14 mouse cellular contexts compared by ENCODE assay signal in the genomic region with DNA sequence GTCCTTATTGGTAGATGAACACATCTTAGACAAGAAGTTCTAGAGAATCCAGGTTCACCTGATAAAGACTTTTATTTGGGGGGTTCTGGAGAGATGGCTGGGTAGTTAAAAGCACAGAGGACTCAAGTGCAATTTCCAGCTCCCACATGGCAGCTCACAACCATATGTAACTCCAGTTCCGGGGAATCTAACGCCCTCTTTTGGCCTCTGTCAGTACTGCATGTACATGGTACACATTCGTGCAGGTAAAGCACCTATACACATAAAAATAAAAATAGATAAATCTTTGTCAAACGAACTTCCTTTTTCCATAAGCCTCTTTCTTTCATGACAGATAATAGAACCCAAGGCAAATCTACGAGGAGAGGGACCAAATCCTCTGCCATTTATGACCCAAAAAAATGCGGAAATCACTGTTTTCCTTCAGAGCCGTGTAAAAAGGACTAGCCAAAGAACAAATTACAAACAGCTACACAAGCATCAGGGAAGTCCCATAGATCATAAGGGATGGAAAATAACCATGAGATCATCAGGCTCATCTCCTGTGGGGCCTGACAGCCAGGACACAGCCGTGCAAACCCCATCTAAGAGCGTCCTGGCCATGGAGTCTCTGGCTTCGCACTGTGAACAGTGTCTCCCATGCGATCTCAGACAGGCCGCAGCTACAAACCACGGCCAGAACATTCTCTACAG.
DNase-seq lines count a peak whose midpoint lies in the region; ATAC-seq and TF ChIP-seq lines count a peak whose summit lies in the region.
"Had no signal": no experiment of that assay in that cellular context is flagged by ENCODE, and none has a peak within 500 bp of the region (broad histone marks: within the 10 kb centered on the region; RNA-seq: fewer than 3 reads in every experiment).

No protein-coding gene starts in this region.

- H3K9ac ChIP-seq in lung, postnatal 0 days (replicated peaks; ENCODE audit: low read depth), result no peak overlapping the region
- no peak overlapping the region for H3K9ac ChIP-seq in heart, embryonic 14.5 days (ENCODE audit: low read length)

- H3K27ac ChIP-seq in lung, postnatal 0 days (ENCODE audit: low read length), result no peak overlapping the region
- H3K27ac ChIP-seq in heart, embryonic 14.5 days (replicated peaks in 1 of 2; ENCODE audit: control insufficient read depth in 1 of 2, insufficient read depth in 1 of 2, low read depth in 2 of 2, low read length in 2 of 2), result peak overlapping the region; percentile 71 to 72
- H3K27ac ChIP-seq in midbrain, embryonic 10.5 days (replicated peaks), result no peak overlapping the region

- peak; percentile 55 for DNase-seq in heart, adult 8-10 months (ENCODE audit: low spot score)
- DNase-seq in heart, postnatal 4 days, result no peak
- no peak for DNase-seq in lung, postnatal 0 days (ENCODE audit: low spot score)
- DNase-seq in lung, postnatal 25 days (ENCODE audit: low spot score), result no peak
- DNase-seq in midbrain, embryonic 10.5 days (ENCODE audit: low spot score), result no peak
- DNase-seq: adrenal gland, postnatal 25 days; cerebellum, adult 11 months; kidney, adult 8-10 months; lung, adult 2 months; thymus, postnatal 25 days had no signal

- no peak for ATAC-seq in lung, postnatal 0 days
- ATAC-seq in heart, embryonic 14.5 days (ENCODE audit: insufficient number of reproducible peaks, insufficient read depth, low FRiP score, low read depth), result no peak
- no peak for ATAC-seq in megakaryocyte progenitor cell, adult 5-6 weeks (replicated peaks; ENCODE audit: poor library complexity)

- H3K36me3 ChIP-seq in lung, postnatal 0 days (ENCODE audit: insufficient read depth, low read length), result no peaks in the 10 kb centered on the region
- H3K36me3 ChIP-seq in heart, embryonic 14.5 days (ENCODE audit: control insufficient read depth, insufficient read depth, low read length), result no peaks in the 10 kb centered on the region
- no peaks in the 10 kb centered on the region for H3K36me3 ChIP-seq in midbrain, embryonic 10.5 days

- 82% methylated on average over 13 of the region's 13 CpGs for WGBS in lung, postnatal 0 days
- 87% methylated on average over 13 of the region's 13 CpGs for WGBS in heart, embryonic 14.5 days
- WGBS in midbrain, embryonic 10.5 days, result 87% methylated on average over 13 of the region's 13 CpGs

- H3K4me1 ChIP-seq in lung, postnatal 0 days (ENCODE audit: insufficient read depth, low read depth, low read length), result peaks cover 4% of the 10 kb centered on the region; the same call in 1 of the 2 replicates
- H3K4me1 ChIP-seq in heart, embryonic 14.5 days (ENCODE audit: control insufficient read depth in 2 of 2, insufficient read depth in 2 of 2, low read length in 2 of 2), result peaks cover 22 to 36% of the 10 kb centered on the region in 2 experiments
- H3K4me1 ChIP-seq in midbrain, embryonic 10.5 days, result peaks cover 27% of the 10 kb centered on the region

- no peak overlapping the region for H3K4me3 ChIP-seq in lung, postnatal 0 days (ENCODE audit: low read depth, low read length)
- no peak overlapping the region for H3K4me3 ChIP-seq in heart, embryonic 14.5 days (ENCODE audit: control insufficient read depth in 1 of 2, insufficient read depth in 1 of 2, low read depth in 1 of 2, low read length in 2 of 2)
- no peak overlapping the region for H3K4me3 ChIP-seq in midbrain, embryonic 10.5 days
- H3K4me3 ChIP-seq: erythroblast, embryonic 14.5 days; megakaryocyte, embryonic 14.5 days had no signal

- no peaks in the 10 kb centered on the region for H3K27me3 ChIP-seq in lung, postnatal 0 days (replicated peaks; ENCODE audit: insufficient read depth, low read length)
- no peaks in the 10 kb centered on the region for H3K27me3 ChIP-seq in heart, embryonic 14.5 days (ENCODE audit: control insufficient read depth, insufficient read depth, low read length)
- no peaks in the 10 kb centered on the region for H3K27me3 ChIP-seq in midbrain, embryonic 10.5 days (ENCODE audit: low read depth, poor library complexity, severe bottlenecking)

- TF ChIP-seq CTCF in lung, postnatal 0 days (IDR thresholded peaks at IDR 0.05), result 0 out of 2 replicates have a peak, but pooled peaks have one; percentile 7

- TF ChIP-seq EP300 in lung, postnatal 0 days (IDR thresholded peaks at IDR 0.05), result no peak

- no peaks in the 10 kb centered on the region for H3K9me3 ChIP-seq in lung, postnatal 0 days (ENCODE audit: low read length)
- H3K9me3 ChIP-seq in heart, embryonic 14.5 days (ENCODE audit: control insufficient read depth, low read length), result no peaks in the 10 kb centered on the region
- no peaks in the 10 kb centered on the region for H3K9me3 ChIP-seq in midbrain, embryonic 10.5 days (replicated peaks)
- H3K9me3 ChIP-seq: megakaryocyte, embryonic 14.5 days had no signal

- no peak overlapping the region for H3K4me2 ChIP-seq in lung, postnatal 0 days (replicated peaks; ENCODE audit: low read depth, low read length)
- no peak overlapping the region for H3K4me2 ChIP-seq in heart, embryonic 14.5 days (ENCODE audit: low read length)

Comparison
In these comparisons a context has a peak if more than half of its experiments do, and no peak if none do; other contexts are left out.
1. H3K27ac ChIP-seq: peak in heart, embryonic 14.5 days (2 of 2); none in lung, postnatal 0 days (single experiment) and midbrain, embryonic 10.5 days (single experiment).